Mouse (Mus musculus) liver, embryonic 14.5 days (tissue): ENCODE data around the gene Cacna1i.

ENCODE experiments used
- CTCF ChIP-seq: IDR thresholded peaks from 2 replicates; pipeline ENCODE4 v1.5.1; 2016; ENCODE audit warnings: antibody characterized with exemption, low read depth, control low read depth
- EP300 ChIP-seq: IDR thresholded peaks from 2 replicates; pipeline ENCODE4 v1.6.1; 2016; ENCODE audit warnings: antibody characterized with exemption, low read depth

- peak; percentile 88 for TF ChIP-seq CTCF
- TF ChIP-seq EP300 = no peak
Observed at GRCm38 (mm10) chr15:80340348-80340747, 53.3 kb downstream of the Cacna1i start.
